Mouse (Mus musculus) erythroblast, embryonic 14.5 days (primary cell): ENCODE measurements around the gene Mdn1.

ENCODE experiments used
- GATA1 ChIP-seq: IDR thresholded peaks from 2 replicates; pipeline ENCODE4 v1.6.1; 2012; ENCODE audit warnings: low read length, inconsistent platforms, mixed read lengths
- TAL1 ChIP-seq: IDR thresholded peaks from 3 replicates; pipeline ENCODE4 v1.6.1; 2012; ENCODE audit warnings: low read length, inconsistent platforms, mixed read lengths

DNA sequence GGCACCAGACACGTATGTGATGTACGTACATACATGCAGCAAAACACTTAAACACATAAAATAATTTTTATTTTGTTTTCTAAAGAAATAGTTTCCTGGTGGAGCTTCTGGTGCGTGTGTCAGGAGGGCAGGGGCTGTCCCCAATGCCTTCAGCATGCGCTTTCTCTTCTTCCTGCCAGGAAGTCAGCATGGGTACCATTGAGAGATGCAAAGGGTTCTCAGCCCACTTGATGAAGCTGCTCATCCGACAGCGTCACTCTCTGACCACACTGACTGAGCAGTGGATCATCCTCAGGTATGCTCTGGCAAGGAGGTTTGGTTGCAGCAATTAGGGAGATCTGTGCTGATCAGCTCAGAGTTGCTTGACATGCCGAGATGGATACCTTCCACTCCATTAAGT, 91.5 kb downstream of the Mdn1 start:
- no peak for TF ChIP-seq TAL1
- TF ChIP-seq GATA1, result no peak
